Mouse (Mus musculus): ENCODE data around the gene Mapre1. TPM values are rescaled to one million over a fixed set of nuclear protein-coding genes. Genes with fewer than 3 reads are reported as not detected.

The Mapre1 gene
- total RNA-seq, 2 experiments from 2014 or later: 70.1 to 86.8 TPM

DNA sequence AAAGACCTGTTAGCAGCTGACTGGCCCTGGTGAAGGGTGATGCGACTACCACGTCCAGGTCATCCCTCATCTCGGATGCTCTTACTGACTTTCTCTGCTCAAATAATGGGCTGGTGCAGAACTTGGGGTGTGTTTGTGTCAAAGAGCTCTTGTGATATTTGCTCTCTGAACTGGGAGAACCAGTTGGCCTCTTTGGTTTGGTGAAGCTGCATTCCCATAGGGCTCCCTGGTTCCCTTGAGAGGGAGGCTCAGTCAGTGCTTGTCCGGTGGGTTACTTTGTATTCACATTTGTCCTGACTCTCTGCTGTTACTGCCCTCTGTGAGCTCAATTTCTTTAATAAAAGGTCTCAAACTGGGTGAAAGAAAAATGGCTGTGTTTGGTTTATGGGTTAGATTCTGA, 31.9 kb downstream of the Mapre1 start:
- DNase-seq: no peak
- intact Hi-C loops (cut with DNase I): no loop called here

DNA sequence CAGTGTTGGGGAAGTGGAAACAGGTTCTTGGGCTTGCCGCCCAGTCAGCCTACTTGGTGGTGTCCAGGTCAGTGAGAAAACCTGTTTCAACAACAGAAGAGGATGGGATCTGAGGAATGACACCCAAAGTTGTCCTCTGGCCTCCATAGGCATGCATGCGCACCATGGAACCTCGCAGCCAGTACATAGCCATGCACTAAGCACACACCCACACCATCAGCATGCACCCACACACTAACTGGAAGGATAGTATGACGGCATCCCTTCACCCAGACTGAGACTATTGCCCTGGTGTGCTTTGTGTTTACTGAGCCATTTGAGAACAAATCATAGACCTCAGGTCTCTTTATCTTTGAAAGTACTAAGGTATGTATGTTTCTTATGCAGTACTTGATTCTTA, 34.4 kb downstream of the Mapre1 start:
- no peak for DNase-seq
- intact Hi-C loops (cut with DNase I): no loop called here

- intact Hi-C loops (cut with DNase I): no loop called here
- DNase-seq: peak; percentile 76 to 84
These were observed 37.7 kb downstream of the Mapre1 start for GRCm38 (mm10) chr2:153778638-153779362.

GRCm38 (mm10) chr2:153779394-153779981, 38.4 kb downstream of the Mapre1 start, which contains the start of gene Efcab8:
Gene Efcab8 (plus strand): TSS chr2:153779931.
- DNase-seq: no peak
- intact Hi-C loops (cut with DNase I): no loop called here

GRCm38 (mm10) chr2:153781181-153781580, 40.1 kb downstream of the Mapre1 start:
- no peak for DNase-seq

GRCm38 (mm10) chr2:153784668-153785067, 43.6 kb downstream of the Mapre1 start:
- intact Hi-C loops (cut with DNase I): no loop called here
- peak; percentile 22 to 45 for DNase-seq

More at GRCm38 (mm10) chr2:153781181-153781580, 40.1 kb downstream of the Mapre1 start:
- intact Hi-C loops (cut with DNase I): no loop called here

- intact Hi-C loops (cut with DNase I): no loop called here
- DNase-seq: no peak
These were observed 52.3 kb downstream of the Mapre1 start for GRCm38 (mm10) chr2:153793366-153793765.

GRCm38 (mm10) chr2:153795090-153795489, 54.0 kb downstream of the Mapre1 start:
- DNase-seq: peak; percentile 12 to 26
- intact Hi-C loops (cut with DNase I): loop anchor here (5.0 kb wide), 1 partner anchor 83 kb away; no protein-coding TSS in a partner anchor

GRCm38 (mm10) chr2:153807464-153807863, 66.4 kb downstream of the Mapre1 start:
- peak; percentile 39 to 71 for DNase-seq
- intact Hi-C loops (cut with DNase I): loop anchor here (1.0 to 5.0 kb wide), 2 partner anchors 45 to 123 kb away; no protein-coding TSS in a partner anchor

DNA sequence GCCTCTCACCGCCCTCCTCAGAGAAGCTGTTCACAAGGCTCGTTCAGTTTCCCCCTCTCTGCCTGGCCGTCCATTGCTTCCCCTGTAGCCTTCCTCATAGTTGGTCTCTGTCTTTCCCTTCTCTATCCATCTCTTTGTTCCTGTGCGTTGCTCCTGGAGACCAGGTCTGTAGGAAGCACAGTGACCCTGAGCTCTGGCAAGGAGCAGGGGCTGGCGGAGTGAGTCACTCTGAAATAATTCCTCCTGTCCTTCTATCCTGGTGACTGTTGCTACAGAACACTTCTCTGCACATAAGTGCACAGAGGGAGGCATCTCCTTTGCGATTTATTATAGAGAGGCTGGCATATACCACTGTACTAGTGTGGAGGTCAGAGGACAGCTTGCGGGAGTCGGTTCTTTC, 67.1 kb downstream of the Mapre1 start:
- intact Hi-C loops (cut with DNase I): loop anchor here (5.0 kb wide), 1 partner anchor 44 kb away; no protein-coding TSS in a partner anchor
- no peak for DNase-seq

DNA sequence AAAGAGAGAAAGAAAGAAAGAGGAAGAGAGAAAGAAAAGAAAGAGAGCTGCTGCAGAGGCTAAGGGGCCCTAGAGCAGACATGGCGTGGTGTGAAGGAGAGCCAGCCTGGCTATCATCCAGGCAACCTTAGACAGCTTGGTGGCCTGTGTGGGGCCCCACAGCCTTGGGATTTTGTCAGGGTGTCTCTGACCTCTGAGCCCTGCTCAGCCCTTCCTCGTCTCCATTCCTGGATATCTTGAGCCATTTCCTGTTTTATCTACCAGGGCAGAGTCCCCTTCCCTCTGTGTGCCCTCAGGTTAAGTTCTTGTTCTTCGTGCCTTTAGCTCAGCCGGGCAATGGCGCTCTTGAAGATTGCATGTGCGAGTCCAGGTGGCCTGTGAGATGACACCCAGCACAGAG, 67.8 kb downstream of the Mapre1 start:
- intact Hi-C loops (cut with DNase I): loop anchor here (5.0 kb wide), 1 partner anchor 43 kb away; no protein-coding TSS in a partner anchor
- no peak for DNase-seq

DNA sequence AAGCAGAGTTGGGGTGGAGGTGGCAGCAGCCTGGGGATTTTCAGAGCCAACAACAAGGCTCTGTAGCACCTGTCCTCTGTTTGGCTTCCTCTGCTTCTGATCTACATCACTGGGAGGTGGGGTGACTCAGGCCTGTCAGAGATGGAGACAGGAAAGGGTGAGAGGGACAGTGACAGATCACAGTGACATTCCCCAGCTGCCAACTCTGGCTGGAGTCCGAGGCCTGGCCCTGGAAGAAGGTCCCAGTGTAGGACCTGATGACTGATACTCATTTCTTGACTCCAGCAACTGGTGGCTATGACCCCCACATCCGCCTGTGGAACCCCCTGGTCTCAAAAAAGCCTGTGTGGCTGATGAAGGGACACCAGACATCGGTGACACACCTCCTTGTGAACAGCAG, 68.8 kb downstream of the Mapre1 start:
- intact Hi-C loops (cut with DNase I): loop anchor here (5.0 kb wide), 1 partner anchor 42 kb away; no protein-coding TSS in a partner anchor

DNA sequence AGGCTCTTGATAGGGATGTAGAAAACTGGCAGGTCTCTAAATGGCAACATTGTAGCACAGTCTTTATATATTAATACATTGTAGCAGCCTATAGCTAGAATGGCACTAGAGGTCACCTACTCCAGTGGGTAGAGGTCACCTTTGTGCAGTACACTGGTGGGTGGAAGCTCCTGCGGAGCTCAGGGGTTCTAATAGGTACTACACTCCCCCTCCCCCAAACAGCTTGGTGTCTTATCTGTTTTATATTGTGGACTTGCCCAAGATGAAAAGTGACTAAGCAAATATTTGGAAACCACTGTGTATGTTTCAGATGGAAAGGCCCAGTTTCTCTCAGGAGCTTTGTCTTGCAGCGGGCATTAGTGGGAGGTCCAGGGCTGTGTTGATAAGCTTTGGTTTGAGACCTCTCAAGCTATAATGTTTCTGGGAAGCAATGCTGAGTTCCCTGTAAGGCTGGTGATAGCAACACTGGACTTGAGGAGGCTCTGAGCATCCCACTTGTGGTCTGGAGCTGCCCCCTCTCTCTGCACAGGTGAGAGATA, 81.0 kb downstream of the Mapre1 start:
- DNase-seq: no peak
- intact Hi-C loops (cut with DNase I): no loop called here

More for the DNA sequence above, 68.8 kb downstream of the Mapre1 start:
- DNase-seq: no peak

Other genes with a start within 250 kb of the Mapre1 start
- not detected for gene 4930404H24Rik, start 248.5 kb upstream of the Mapre1 start, total RNA-seq (2021)
- 1 to 10 TPM; 6.2 to 6.4 TPM for gene Nol4l, start 211.3 kb upstream of the Mapre1 start, total RNA-seq (2021)
- gene Commd7, start 108.5 kb upstream of the Mapre1 start, total RNA-seq (2021): 10 to 100 TPM; 15.6 to 15.7 TPM
- gene Dnmt3b, start 91.8 kb upstream of the Mapre1 start, total RNA-seq (2021): 1 to 10 TPM; 1.9 to 2.1 TPM
- not detected for gene Dnmt3c, start 44.6 kb upstream of the Mapre1 start, total RNA-seq (2021)
- gene Efcab8, start 38.7 kb downstream of the Mapre1 start, total RNA-seq (2021): not detected
- gene Sun5, start 129.8 kb downstream of the Mapre1 start, total RNA-seq (2021): not detected
- gene Bpifb2, start 133.8 kb downstream of the Mapre1 start, total RNA-seq (2021): not detected
- gene Bpifb6, start 159.1 kb downstream of the Mapre1 start, total RNA-seq (2021): not detected
- gene Bpifb3, start 177.0 kb downstream of the Mapre1 start, total RNA-seq (2021): not detected
- not detected for gene Bpifb4, start 196.9 kb downstream of the Mapre1 start, total RNA-seq (2021)
- gene Bpifa6, start 233.7 kb downstream of the Mapre1 start, total RNA-seq (2021): not detected